Mouse (Mus musculus): ENCODE measurements around the gene Kcnd3. TPM values are rescaled to one million over a fixed set of nuclear protein-coding genes. Genes with fewer than 3 reads are reported as not detected.

Gene Kcnd3
- polyA plus RNA-seq, 2 experiments = 0.01 to 0.08 TPM

DNA sequence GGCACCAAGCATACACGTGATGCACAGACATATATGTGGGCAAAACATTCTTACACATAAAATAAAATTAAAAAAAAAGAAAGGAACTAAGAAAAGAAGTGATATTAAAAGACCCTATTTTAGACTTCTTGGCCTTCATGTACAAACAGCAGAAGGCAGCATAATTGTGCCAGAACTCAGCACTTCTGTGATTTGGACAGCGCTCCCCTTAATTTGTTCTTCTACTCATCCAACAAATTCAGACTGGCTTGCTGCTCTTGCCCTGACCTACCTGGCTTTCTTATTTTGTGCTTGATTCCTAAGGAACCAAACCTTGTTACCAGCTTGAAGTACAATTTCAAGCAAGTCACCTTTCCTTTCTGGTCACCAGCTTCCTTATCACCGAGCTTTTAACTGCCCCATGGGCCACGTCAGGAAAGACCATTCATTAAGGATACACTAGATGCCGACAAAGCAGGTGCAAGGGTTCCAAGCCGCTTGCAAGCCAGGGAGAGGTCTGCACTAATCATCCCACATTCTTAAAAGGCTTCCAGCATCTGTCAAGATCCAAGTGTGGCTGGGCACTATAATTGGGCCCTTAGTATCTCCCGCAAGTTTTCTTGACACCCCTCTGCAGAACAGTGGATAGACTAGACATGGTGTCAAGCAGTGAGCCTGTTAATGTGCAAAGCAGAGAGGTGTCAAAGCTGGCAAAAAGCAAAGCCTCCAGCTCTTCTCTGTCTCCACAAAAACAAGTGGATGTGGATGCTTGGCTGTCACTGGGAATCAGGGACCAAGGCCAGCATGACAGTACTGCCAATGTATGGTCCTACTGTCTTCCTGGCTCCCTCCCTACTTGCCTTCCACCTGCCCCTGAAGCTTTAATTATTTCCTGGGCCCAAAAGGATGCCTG, 159.6 kb downstream of the Kcnd3 start:
- no peaks in the 10 kb centered on the region for H3K36me3 ChIP-seq (replicated peaks; ENCODE audit: control insufficient read depth, insufficient read depth, low read depth)
- no peak for DNase-seq (ENCODE audit: low read depth in 3 of 3, low spot score in 3 of 3)
- no peak overlapping the region for H3K9ac ChIP-seq (replicated peaks)
- H3K27me3 ChIP-seq (ENCODE audit: control insufficient read depth, insufficient read depth, low read length) = no peaks in the 10 kb centered on the region
- no peaks in the 10 kb centered on the region for H3K4me1 ChIP-seq (replicated peaks; ENCODE audit: control insufficient read depth in 2 of 2, insufficient read depth in 2 of 2, low read length in 1 of 2)
- no peaks in the 10 kb centered on the region for H3K9me3 ChIP-seq (ENCODE audit: control insufficient read depth, low read length)
- H3K4me3 ChIP-seq (ENCODE audit: insufficient read depth in 1 of 2, low read depth in 2 of 2, low read length in 2 of 2) = no peak overlapping the region
- no peak for ATAC-seq (ENCODE audit: insufficient read depth)
- 67% methylated on average over 7 of the region's 7 CpGs for WGBS (ENCODE audit: insufficient replicate concordance)
- H3K4me2 ChIP-seq (ENCODE audit: low read depth) = no peak overlapping the region
- no peak overlapping the region for H3K27ac ChIP-seq
- TF ChIP-seq CTCF (IDR thresholded peaks at IDR 0.05; ENCODE audit: low read depth) (no peak), EP300 (IDR thresholded peaks at IDR 0.05; ENCODE audit: low read depth) (no peak)

DNA sequence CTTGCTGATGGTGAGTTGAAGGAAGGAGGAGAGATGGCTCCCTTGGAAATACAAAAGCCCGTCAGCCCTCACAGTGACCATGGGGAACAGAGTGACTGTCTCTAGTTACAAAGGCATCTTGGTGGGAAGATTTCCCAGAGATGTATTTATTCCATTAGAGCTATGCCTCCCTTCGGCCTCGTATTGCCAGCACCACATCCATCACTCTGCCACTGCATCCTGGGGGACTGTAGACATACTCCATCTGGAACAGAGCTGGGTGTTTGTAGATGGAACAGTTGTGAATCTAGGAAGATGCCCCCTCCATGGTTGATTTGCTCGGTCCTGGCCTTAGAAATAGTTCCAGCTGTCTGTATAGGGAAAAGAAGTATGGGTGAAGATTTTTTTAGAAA, 160.3 kb downstream of the Kcnd3 start:
- no peak overlapping the region for H3K4me2 ChIP-seq (ENCODE audit: low read depth)
- H3K9me3 ChIP-seq (ENCODE audit: control insufficient read depth, low read length) = no peaks in the 10 kb centered on the region
- no peaks in the 10 kb centered on the region for H3K27me3 ChIP-seq (ENCODE audit: control insufficient read depth, insufficient read depth, low read length)
- DNase-seq (ENCODE audit: low read depth in 3 of 3, low spot score in 3 of 3) = no peak
- whole genome bisulfite sequencing (ENCODE audit: insufficient replicate concordance) = 48% methylated on average over 4 of the region's 4 CpGs
- no peaks in the 10 kb centered on the region for H3K4me1 ChIP-seq (replicated peaks; ENCODE audit: control insufficient read depth in 2 of 2, insufficient read depth in 2 of 2, low read length in 1 of 2)
- H3K36me3 ChIP-seq (replicated peaks; ENCODE audit: control insufficient read depth, insufficient read depth, low read depth) = no peaks in the 10 kb centered on the region
- H3K9ac ChIP-seq (replicated peaks) = no peak overlapping the region
- H3K27ac ChIP-seq = no peak overlapping the region
- H3K4me3 ChIP-seq (ENCODE audit: insufficient read depth in 1 of 2, low read depth in 2 of 2, low read length in 2 of 2) = no peak overlapping the region
- no peak for TF ChIP-seq CTCF (IDR thresholded peaks at IDR 0.05; ENCODE audit: low read depth)
- no peak for TF ChIP-seq EP300 (IDR thresholded peaks at IDR 0.05; ENCODE audit: low read depth)
- ATAC-seq (ENCODE audit: insufficient read depth) = no peak

DNA sequence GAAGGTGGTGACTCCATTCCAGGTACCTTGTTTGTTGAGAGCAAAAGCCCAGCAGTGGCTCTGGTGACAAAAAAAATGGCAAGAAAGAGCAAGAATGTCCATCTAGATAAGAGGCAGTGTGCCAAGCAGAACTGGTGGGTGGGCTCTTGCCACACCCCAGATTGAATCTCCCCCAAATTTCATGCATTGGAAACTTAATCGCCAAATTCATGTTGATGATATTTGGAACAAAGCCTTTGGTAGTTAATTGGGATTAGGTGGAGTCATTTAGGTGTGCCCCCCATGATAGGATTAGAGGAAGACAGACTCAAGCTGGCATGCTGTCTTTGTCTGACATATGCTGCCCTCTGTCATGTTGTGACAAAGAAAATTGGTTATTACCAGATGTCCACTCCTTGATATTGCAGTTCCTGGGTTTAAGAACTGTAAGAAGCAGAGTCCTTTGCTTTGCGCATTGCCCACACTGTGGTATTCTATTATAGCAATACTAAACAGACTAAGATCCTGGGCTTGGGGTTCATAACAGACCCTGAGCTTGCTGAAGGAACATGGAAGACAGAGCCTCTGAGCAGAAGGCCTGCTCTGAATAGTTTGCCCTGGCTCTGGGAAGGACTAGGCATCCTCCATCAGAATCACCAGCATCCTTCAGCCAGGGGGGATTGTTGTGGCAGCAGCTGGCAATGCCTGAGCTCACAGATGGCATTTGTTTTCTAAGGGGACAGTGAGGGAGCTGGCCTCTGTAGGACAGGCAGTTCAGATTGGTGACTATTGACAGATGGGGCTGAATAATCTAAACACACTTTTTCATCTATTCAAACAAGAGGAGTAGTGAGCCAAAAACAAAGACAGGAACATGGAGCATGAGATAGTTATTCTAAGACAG, 165.0 kb downstream of the Kcnd3 start:
- DNase-seq (ENCODE audit: low read depth in 3 of 3, low spot score in 3 of 3) (no peak), ATAC-seq (ENCODE audit: insufficient read depth) (no peak)
- Histone ChIP-seq H3K27me3 (ENCODE audit: control insufficient read depth, insufficient read depth, low read length) (no peaks in the 10 kb centered on the region), H3K36me3 (replicated peaks; ENCODE audit: control insufficient read depth, insufficient read depth, low read depth) (no peaks in the 10 kb centered on the region), H3K9me3 (ENCODE audit: control insufficient read depth, low read length) (no peaks in the 10 kb centered on the region), H3K4me3 (ENCODE audit: insufficient read depth in 1 of 2, low read depth in 2 of 2, low read length in 2 of 2) (no peak overlapping the region), H3K27ac (no peak overlapping the region), H3K4me1 (replicated peaks; ENCODE audit: control insufficient read depth in 2 of 2, insufficient read depth in 2 of 2, low read length in 1 of 2) (no peaks in the 10 kb centered on the region), H3K4me2 (ENCODE audit: low read depth) (no peak overlapping the region), H3K9ac (replicated peaks) (no peak overlapping the region)
- TF ChIP-seq CTCF (IDR thresholded peaks at IDR 0.05; ENCODE audit: low read depth) = no peak
- no peak for TF ChIP-seq EP300 (IDR thresholded peaks at IDR 0.05; ENCODE audit: low read depth)
- WGBS (ENCODE audit: insufficient replicate concordance) = 74% methylated on average over 2 of the region's 2 CpGs

DNA sequence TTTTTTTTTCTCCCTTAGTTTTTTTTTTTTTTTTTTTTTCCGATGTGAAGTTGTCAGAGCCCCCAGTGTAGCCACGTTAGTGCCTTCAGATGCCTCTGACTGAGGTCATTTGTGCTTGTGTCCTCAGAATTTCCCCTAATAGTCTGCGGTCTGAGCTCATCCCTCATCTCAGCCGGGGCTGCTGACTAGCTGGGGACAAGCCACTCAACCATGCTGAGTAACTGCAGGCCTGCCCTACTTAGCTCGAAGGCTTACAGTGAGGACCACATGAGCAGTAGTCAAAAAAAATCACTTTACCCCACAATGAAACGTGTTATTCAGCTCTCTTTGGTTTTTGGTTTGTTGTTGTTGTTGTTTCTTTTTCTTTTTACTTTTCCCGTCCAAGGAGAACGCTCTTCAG, 169.0 kb downstream of the Kcnd3 start:
- H3K27ac ChIP-seq = no peak overlapping the region
- no peaks in the 10 kb centered on the region for H3K4me1 ChIP-seq (replicated peaks; ENCODE audit: control insufficient read depth in 2 of 2, insufficient read depth in 2 of 2, low read length in 1 of 2)
- DNase-seq (ENCODE audit: low read depth in 3 of 3, low spot score in 3 of 3) = no peak
- TF ChIP-seq EP300 (IDR thresholded peaks at IDR 0.05; ENCODE audit: low read depth) (no peak), CTCF (IDR thresholded peaks at IDR 0.05; ENCODE audit: low read depth) (no peak)
- H3K36me3 ChIP-seq (replicated peaks; ENCODE audit: control insufficient read depth, insufficient read depth, low read depth) = no peaks in the 10 kb centered on the region
- H3K4me3 ChIP-seq (ENCODE audit: insufficient read depth in 1 of 2, low read depth in 2 of 2, low read length in 2 of 2) = no peak overlapping the region
- no peak for ATAC-seq (ENCODE audit: insufficient read depth)
- 52% methylated on average over 8 of the region's 8 CpGs for WGBS (ENCODE audit: insufficient replicate concordance)
- no peaks in the 10 kb centered on the region for H3K27me3 ChIP-seq (ENCODE audit: control insufficient read depth, insufficient read depth, low read length)
- H3K9ac ChIP-seq (replicated peaks) = no peak overlapping the region
- H3K4me2 ChIP-seq (ENCODE audit: low read depth) = no peak overlapping the region
- H3K9me3 ChIP-seq (ENCODE audit: control insufficient read depth, low read length) = no peaks in the 10 kb centered on the region

DNA sequence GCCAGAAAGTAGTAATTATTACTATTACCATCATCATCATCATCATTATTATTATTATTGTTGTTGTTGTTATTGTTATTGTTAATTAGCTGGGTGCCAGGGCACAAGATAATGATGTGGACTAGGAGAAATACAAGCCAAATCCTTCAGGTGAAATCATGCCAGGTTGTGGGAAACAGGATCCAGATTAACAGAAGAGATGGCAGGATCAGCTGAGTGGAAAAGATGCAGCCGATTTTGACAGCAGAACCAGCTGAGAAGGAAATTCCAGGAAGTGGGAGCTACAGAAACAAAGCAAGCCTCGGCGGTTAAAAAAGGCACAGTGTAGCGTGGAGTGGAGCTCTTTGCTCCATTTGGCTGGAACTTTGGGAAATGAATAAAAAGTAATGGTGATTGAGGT, 171.0 kb downstream of the Kcnd3 start:
- H3K4me2 ChIP-seq (ENCODE audit: low read depth) = no peak overlapping the region
- H3K9ac ChIP-seq (replicated peaks) = no peak overlapping the region
- 39% methylated on average over 4 of the region's 4 CpGs for WGBS (ENCODE audit: insufficient replicate concordance)
- H3K4me3 ChIP-seq (ENCODE audit: insufficient read depth in 1 of 2, low read depth in 2 of 2, low read length in 2 of 2) = no peak overlapping the region
- DNase-seq (ENCODE audit: low read depth in 3 of 3, low spot score in 3 of 3) (no peak), ATAC-seq (ENCODE audit: insufficient read depth) (no peak)
- H3K4me1 ChIP-seq (replicated peaks; ENCODE audit: control insufficient read depth in 2 of 2, insufficient read depth in 2 of 2, low read length in 1 of 2) = no peaks in the 10 kb centered on the region
- no peaks in the 10 kb centered on the region for H3K27me3 ChIP-seq (ENCODE audit: control insufficient read depth, insufficient read depth, low read length)
- no peaks in the 10 kb centered on the region for H3K9me3 ChIP-seq (ENCODE audit: control insufficient read depth, low read length)
- H3K27ac ChIP-seq = no peak overlapping the region
- TF ChIP-seq CTCF (IDR thresholded peaks at IDR 0.05; ENCODE audit: low read depth) (no peak), EP300 (IDR thresholded peaks at IDR 0.05; ENCODE audit: low read depth) (no peak)
- H3K36me3 ChIP-seq (replicated peaks; ENCODE audit: control insufficient read depth, insufficient read depth, low read depth) = no peaks in the 10 kb centered on the region
